Mouse (Mus musculus): ENCODE data around the gene Ebf1.

The Ebf1 gene

GRCm38 (mm10) chr11:44619131-44619886 lies 2.2 kb downstream of the Ebf1 start:
- peak; percentile 5 for DNase-seq

GRCm38 (mm10) chr11:44619887-44620693 lies 3.0 kb downstream of the Ebf1 start:
- DNase-seq, result no peak

GRCm38 (mm10) chr11:44620694-44621446 lies 3.8 kb downstream of the Ebf1 start:
- no peak for DNase-seq

GRCm38 (mm10) chr11:44621615-44622014 lies 4.5 kb downstream of the Ebf1 start:
- no peak for DNase-seq

GRCm38 (mm10) chr11:44622023-44622731 lies 5.1 kb downstream of the Ebf1 start:
- no peak for DNase-seq

- no peak for DNase-seq
These were observed 7.4 kb downstream of the Ebf1 start for GRCm38 (mm10) chr11:44624564-44624963.

- no peak for DNase-seq
These were observed 8.9 kb downstream of the Ebf1 start for GRCm38 (mm10) chr11:44626065-44626464.

- no peak for DNase-seq
These were observed 11.3 kb downstream of the Ebf1 start for GRCm38 (mm10) chr11:44628412-44628811.

- no peak for DNase-seq
These were observed 15.2 kb downstream of the Ebf1 start for GRCm38 (mm10) chr11:44632064-44632968.

GRCm38 (mm10) chr11:44633001-44633693 lies 16.0 kb downstream of the Ebf1 start:
- DNase-seq, result no peak

- no peak for DNase-seq
These were observed 17.6 kb downstream of the Ebf1 start for GRCm38 (mm10) chr11:44634552-44635193.

GRCm38 (mm10) chr11:44636241-44636640 lies 19.1 kb downstream of the Ebf1 start:
- no peak for DNase-seq

- DNase-seq, result no peak
These were observed 21.2 kb downstream of the Ebf1 start for GRCm38 (mm10) chr11:44638193-44638754.

GRCm38 (mm10) chr11:44641496-44641895 lies 24.4 kb downstream of the Ebf1 start:
- no peak for DNase-seq

GRCm38 (mm10) chr11:44654340-44655019 lies 37.4 kb downstream of the Ebf1 start:
- no peak for DNase-seq

- no peak for DNase-seq
These were observed 38.4 kb downstream of the Ebf1 start for GRCm38 (mm10) chr11:44655468-44655867.

GRCm38 (mm10) chr11:44656916-44657315 lies 39.8 kb downstream of the Ebf1 start:
- no peak for DNase-seq

GRCm38 (mm10) chr11:44657833-44658395 lies 40.8 kb downstream of the Ebf1 start:
- DNase-seq, result no peak

- no peak for DNase-seq
These were observed 44.8 kb downstream of the Ebf1 start for GRCm38 (mm10) chr11:44661875-44662274.

Data from lung, postnatal 10 days (tissue).